Mouse (Mus musculus): ENCODE results near the gene Lcn2. TPM values are rescaled to one million over a fixed set of nuclear protein-coding genes. Genes with fewer than 3 reads are reported as not detected.

Lcn2 gene
- polyA plus RNA-seq, 1 experiment from 2014 or later = 12.7 TPM

GRCm38 (mm10) chr2:32360741-32361140, 27.3 kb downstream of the Lcn2 start:
- ATAC-seq (ENCODE audit: low FRiP score, low TSS enrichment) = no peak
- Histone ChIP-seq H3K9ac (replicated peaks; ENCODE audit: low read length) (peak overlapping the region; percentile 66), H3K9me3 (ENCODE audit: low read length) (no peaks in the 10 kb centered on the region), H3K4me3 (ENCODE audit: low read length) (peak overlapping the region; percentile 47), H3K4me1 (ENCODE audit: insufficient read depth, low read length) (peaks cover 19% of the 10 kb centered on the region), H3K27ac (ENCODE audit: low read length) (no peak overlapping the region), H3K36me3 (ENCODE audit: insufficient read depth, low read length) (peaks cover 5% of the 10 kb centered on the region), H3K4me2 (replicated peaks; ENCODE audit: low read depth, low read length) (peak overlapping the region; percentile 80), H3K27me3 (ENCODE audit: insufficient read depth, low read length) (no peaks in the 10 kb centered on the region)
- WGBS = 2% methylated on average over 14 of the region's 14 CpGs

GRCm38 (mm10) chr2:32358381-32358780, 29.7 kb downstream of the Lcn2 start:
- ATAC-seq (ENCODE audit: low FRiP score, low TSS enrichment) = no peak
- H3K4me3 ChIP-seq (ENCODE audit: low read length) = no peak overlapping the region
- H3K9ac ChIP-seq (replicated peaks; ENCODE audit: low read length) = no peak overlapping the region
- no peaks in the 10 kb centered on the region for H3K9me3 ChIP-seq (ENCODE audit: low read length)
- no peaks in the 10 kb centered on the region for H3K36me3 ChIP-seq (ENCODE audit: insufficient read depth, low read length)
- no peak overlapping the region for H3K27ac ChIP-seq (ENCODE audit: low read length)
- peaks cover 11% of the 10 kb centered on the region; the same call in 1 of the 2 replicates for H3K4me1 ChIP-seq (ENCODE audit: insufficient read depth, low read length)
- WGBS = 63% methylated on average over 10 of the region's 10 CpGs
- H3K4me2 ChIP-seq (replicated peaks; ENCODE audit: low read depth, low read length) = no peak overlapping the region
- no peaks in the 10 kb centered on the region for H3K27me3 ChIP-seq (ENCODE audit: insufficient read depth, low read length)

- Histone ChIP-seq H3K4me3 (ENCODE audit: low read length) (no peak overlapping the region), H3K36me3 (ENCODE audit: insufficient read depth, low read length) (no peaks in the 10 kb centered on the region), H3K27me3 (ENCODE audit: insufficient read depth, low read length) (no peaks in the 10 kb centered on the region), H3K9me3 (ENCODE audit: low read length) (no peaks in the 10 kb centered on the region), H3K9ac (replicated peaks; ENCODE audit: low read length) (no peak overlapping the region), H3K27ac (ENCODE audit: low read length) (no peak overlapping the region), H3K4me2 (replicated peaks; ENCODE audit: low read depth, low read length) (no peak overlapping the region), H3K4me1 (ENCODE audit: insufficient read depth, low read length) (peaks cover 15% of the 10 kb centered on the region; the same call in 1 of the 2 replicates)
- WGBS = 74% methylated on average over 3 of the region's 3 CpGs
- no peak for ATAC-seq (ENCODE audit: low FRiP score, low TSS enrichment)
These were observed 30.3 kb downstream of the Lcn2 start for GRCm38 (mm10) chr2:32357710-32358109.

- no peak overlapping the region for H3K4me3 ChIP-seq (ENCODE audit: low read length)
- 63% methylated on average over 10 of the region's 10 CpGs for WGBS
- H3K36me3 ChIP-seq (ENCODE audit: insufficient read depth, low read length) = no peaks in the 10 kb centered on the region
- H3K4me1 ChIP-seq (ENCODE audit: insufficient read depth, low read length) = peaks cover 16% of the 10 kb centered on the region
- H3K4me2 ChIP-seq (replicated peaks; ENCODE audit: low read depth, low read length) = no peak overlapping the region
- H3K27me3 ChIP-seq (ENCODE audit: insufficient read depth, low read length) = no peaks in the 10 kb centered on the region
- no peak overlapping the region for H3K9ac ChIP-seq (replicated peaks; ENCODE audit: low read length)
- no peak overlapping the region for H3K27ac ChIP-seq (ENCODE audit: low read length)
- no peaks in the 10 kb centered on the region for H3K9me3 ChIP-seq (ENCODE audit: low read length)
- ATAC-seq (ENCODE audit: low FRiP score, low TSS enrichment) = no peak
These were observed 31.8 kb downstream of the Lcn2 start for GRCm38 (mm10) chr2:32356216-32356615.

GRCm38 (mm10) chr2:32354336-32354895, 33.6 kb downstream of the Lcn2 start:
- peaks cover 18% of the 10 kb centered on the region for H3K4me1 ChIP-seq (ENCODE audit: insufficient read depth, low read length)
- WGBS = 85% methylated on average over 3 of the region's 3 CpGs
- no peaks in the 10 kb centered on the region for H3K9me3 ChIP-seq (ENCODE audit: low read length)
- no peak overlapping the region for H3K27ac ChIP-seq (ENCODE audit: low read length)
- no peak for ATAC-seq (ENCODE audit: low FRiP score, low TSS enrichment)
- H3K4me3 ChIP-seq (ENCODE audit: low read length) = no peak overlapping the region
- no peaks in the 10 kb centered on the region for H3K27me3 ChIP-seq (ENCODE audit: insufficient read depth, low read length)
- H3K9ac ChIP-seq (replicated peaks; ENCODE audit: low read length) = no peak overlapping the region
- no peaks in the 10 kb centered on the region for H3K36me3 ChIP-seq (ENCODE audit: insufficient read depth, low read length)
- no peak overlapping the region for H3K4me2 ChIP-seq (replicated peaks; ENCODE audit: low read depth, low read length)

GRCm38 (mm10) chr2:32353836-32354235, 34.2 kb downstream of the Lcn2 start:
- H3K9me3 ChIP-seq (ENCODE audit: low read length) = no peaks in the 10 kb centered on the region
- no peak overlapping the region for H3K27ac ChIP-seq (ENCODE audit: low read length)
- no peak overlapping the region for H3K9ac ChIP-seq (replicated peaks; ENCODE audit: low read length)
- H3K4me1 ChIP-seq (ENCODE audit: insufficient read depth, low read length) = peaks cover 18% of the 10 kb centered on the region
- no peak for ATAC-seq (ENCODE audit: low FRiP score, low TSS enrichment)
- WGBS = 64% methylated on average over 6 of the region's 6 CpGs
- no peaks in the 10 kb centered on the region for H3K36me3 ChIP-seq (ENCODE audit: insufficient read depth, low read length)
- no peak overlapping the region for H3K4me3 ChIP-seq (ENCODE audit: low read length)
- peak overlapping the region; percentile 95; the same call in 1 of the 2 replicates for H3K4me2 ChIP-seq (replicated peaks; ENCODE audit: low read depth, low read length)
- no peaks in the 10 kb centered on the region for H3K27me3 ChIP-seq (ENCODE audit: insufficient read depth, low read length)

- no peaks in the 10 kb centered on the region for H3K36me3 ChIP-seq (ENCODE audit: insufficient read depth, low read length)
- H3K4me1 ChIP-seq (ENCODE audit: insufficient read depth, low read length) = peaks cover 18% of the 10 kb centered on the region
- peak within 1 kb of the TSS; percentile 65 for H3K4me3 ChIP-seq (ENCODE audit: low read length)
- H3K9me3 ChIP-seq (ENCODE audit: low read length) = no peaks in the 10 kb centered on the region
- peak; percentile 44 for ATAC-seq (ENCODE audit: low FRiP score, low TSS enrichment)
- peak within 1 kb of the TSS; percentile 71 for H3K9ac ChIP-seq (replicated peaks; ENCODE audit: low read length)
- peak within 1 kb of the TSS; percentile 95 for H3K4me2 ChIP-seq (replicated peaks; ENCODE audit: low read depth, low read length)
- no peaks in the 10 kb centered on the region for H3K27me3 ChIP-seq (ENCODE audit: insufficient read depth, low read length)
- H3K27ac ChIP-seq (ENCODE audit: low read length) = no peak within 1 kb of the TSS
- WGBS = under 1% methylated on average over 63 of the region's 63 CpGs
These were observed 35.0 kb downstream of the Lcn2 start, which contains the start of gene Dnm1 for GRCm38 (mm10) chr2:32353007-32353542. Gene Dnm1 (minus strand): TSS chr2:32353338.

GRCm38 (mm10) chr2:32352151-32353006, 35.7 kb downstream of the Lcn2 start, which contains the start of gene Ciz1:
Gene Ciz1 (plus strand): TSS chr2:32352327.
- H3K4me1 ChIP-seq (ENCODE audit: insufficient read depth, low read length) = peaks cover 18% of the 10 kb centered on the region
- no peaks in the 10 kb centered on the region for H3K27me3 ChIP-seq (ENCODE audit: insufficient read depth, low read length)
- H3K4me3 ChIP-seq (ENCODE audit: low read length) = peak within 1 kb of the TSS; percentile 65
- ATAC-seq (ENCODE audit: low FRiP score, low TSS enrichment) = peak; percentile 25
- H3K9ac ChIP-seq (replicated peaks; ENCODE audit: low read length) = peak within 1 kb of the TSS; percentile 71
- peak within 1 kb of the TSS; percentile 95 for H3K4me2 ChIP-seq (replicated peaks; ENCODE audit: low read depth, low read length)
- H3K9me3 ChIP-seq (ENCODE audit: low read length) = no peaks in the 10 kb centered on the region
- no peaks in the 10 kb centered on the region for H3K36me3 ChIP-seq (ENCODE audit: insufficient read depth, low read length)
- under 1% methylated on average over 36 of the region's 52 CpGs for WGBS
- no peak within 1 kb of the TSS for H3K27ac ChIP-seq (ENCODE audit: low read length)

GRCm38 (mm10) chr2:32351471-32351961, 36.5 kb downstream of the Lcn2 start:
- Histone ChIP-seq H3K4me3 (ENCODE audit: low read length) (no peak overlapping the region), H3K36me3 (ENCODE audit: insufficient read depth, low read length) (no peaks in the 10 kb centered on the region), H3K9me3 (ENCODE audit: low read length) (no peaks in the 10 kb centered on the region), H3K27ac (ENCODE audit: low read length) (no peak overlapping the region), H3K4me2 (replicated peaks; ENCODE audit: low read depth, low read length) (no peak overlapping the region), H3K4me1 (ENCODE audit: insufficient read depth, low read length) (peaks cover 18% of the 10 kb centered on the region), H3K27me3 (ENCODE audit: insufficient read depth, low read length) (no peaks in the 10 kb centered on the region), H3K9ac (replicated peaks; ENCODE audit: low read length) (peak overlapping the region; percentile 71; the same call in 1 of the 2 replicates)
- WGBS = 49% methylated on average over 9 of the region's 9 CpGs
- ATAC-seq (ENCODE audit: low FRiP score, low TSS enrichment) = no peak
